Mouse (Mus musculus): ENCODE data around the gene Itpr2. TPM values are rescaled to one million over a fixed set of nuclear protein-coding genes. Genes with fewer than 3 reads are reported as not detected.
A peak's percentile ranks its signal among the peaks of the same experiment; 100 is the strongest.

The Itpr2 gene
- polyA plus RNA-seq, 1 experiment from 2014 or later = 31.2 TPM

GRCm38 (mm10) chr6:146488749-146489148 is 13.3 kb downstream of the Itpr2 start:
- Histone ChIP-seq H3K27ac (replicated peaks) (no peak overlapping the region), H3K4me2 (no peak overlapping the region), H3K9ac (no peak overlapping the region), H3K4me1 (peaks cover 37% of the 10 kb centered on the region), H3K27me3 (replicated peaks) (no peaks in the 10 kb centered on the region), H3K9me3 (no peaks in the 10 kb centered on the region), H3K4me3 (no peak overlapping the region), H3K36me3 (peaks cover 4% of the 10 kb centered on the region; the same call in 1 of the 2 replicates)
- WGBS = 64% methylated on average over 3 of the region's 3 CpGs
- ATAC-seq (ENCODE audit: extremely low read depth, insufficient number of reproducible peaks, low FRiP score, low TSS enrichment) = no peak

GRCm38 (mm10) chr6:146487079-146487478 is 14.9 kb downstream of the Itpr2 start:
- peaks cover 4% of the 10 kb centered on the region; the same call in 1 of the 2 replicates for H3K36me3 ChIP-seq
- no peak for ATAC-seq (ENCODE audit: extremely low read depth, insufficient number of reproducible peaks, low FRiP score, low TSS enrichment)
- peaks cover 52% of the 10 kb centered on the region for H3K4me1 ChIP-seq
- H3K9me3 ChIP-seq = no peaks in the 10 kb centered on the region
- H3K4me3 ChIP-seq = no peak overlapping the region
- WGBS = 44% methylated on average over 9 of the region's 9 CpGs
- H3K27ac ChIP-seq (replicated peaks) = peak overlapping the region; percentile 16; the same call in 1 of the 2 replicates
- H3K4me2 ChIP-seq = no peak overlapping the region; the same call in 1 of the 2 replicates
- H3K27me3 ChIP-seq (replicated peaks) = no peaks in the 10 kb centered on the region
- H3K9ac ChIP-seq = no peak overlapping the region

DNA sequence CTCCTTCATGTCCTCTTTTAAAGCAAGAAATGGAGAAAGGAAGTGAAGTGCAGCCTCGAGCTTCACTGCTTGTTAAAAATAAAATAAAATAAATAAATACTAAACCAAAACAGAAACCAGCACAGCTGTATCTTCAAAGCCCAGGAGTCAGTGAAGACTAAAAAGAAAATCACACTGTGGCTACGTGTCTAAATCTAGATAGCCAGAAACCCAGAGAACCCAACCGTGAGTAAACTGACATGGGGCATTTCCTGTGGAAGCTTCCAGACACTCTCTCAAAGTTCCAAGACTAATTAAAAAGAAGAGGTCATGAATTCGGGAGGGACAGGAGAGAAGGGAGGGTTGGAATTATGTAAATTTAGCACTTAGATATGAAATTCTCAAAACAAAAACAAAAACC is 15.9 kb downstream of the Itpr2 start:
- Histone ChIP-seq H3K27ac (replicated peaks) (no peak overlapping the region), H3K36me3 (peaks cover 4% of the 10 kb centered on the region; the same call in 1 of the 2 replicates), H3K9me3 (no peaks in the 10 kb centered on the region), H3K27me3 (replicated peaks) (no peaks in the 10 kb centered on the region), H3K9ac (no peak overlapping the region), H3K4me3 (no peak overlapping the region), H3K4me1 (peaks cover 55% of the 10 kb centered on the region), H3K4me2 (no peak overlapping the region)
- 36% methylated on average over 4 of the region's 4 CpGs for WGBS
- no peak for ATAC-seq (ENCODE audit: extremely low read depth, insufficient number of reproducible peaks, low FRiP score, low TSS enrichment)

GRCm38 (mm10) chr6:146481441-146481840 is 20.6 kb downstream of the Itpr2 start:
- ATAC-seq (ENCODE audit: extremely low read depth, insufficient number of reproducible peaks, low FRiP score, low TSS enrichment) = no peak
- H3K4me1 ChIP-seq = peaks cover 69% of the 10 kb centered on the region
- 0 out of 2 replicates have a peak overlapping the region, but pooled peaks have one; percentile 11 for H3K4me2 ChIP-seq
- no peaks in the 10 kb centered on the region for H3K36me3 ChIP-seq
- no peak overlapping the region for H3K4me3 ChIP-seq
- no peaks in the 10 kb centered on the region for H3K27me3 ChIP-seq (replicated peaks)
- H3K27ac ChIP-seq (replicated peaks) = peak overlapping the region; percentile 31; the same call in 1 of the 2 replicates
- 61% methylated on average over 6 of the region's 6 CpGs for WGBS
- no peak overlapping the region for H3K9ac ChIP-seq
- no peaks in the 10 kb centered on the region for H3K9me3 ChIP-seq

- Histone ChIP-seq H3K4me2 (0 out of 2 replicates have a peak overlapping the region, but pooled peaks have one; percentile 11), H3K27me3 (replicated peaks) (no peaks in the 10 kb centered on the region), H3K4me3 (no peak overlapping the region), H3K27ac (replicated peaks) (peak overlapping the region; percentile 31; the same call in 1 of the 2 replicates), H3K4me1 (peaks cover 64% of the 10 kb centered on the region), H3K9me3 (no peaks in the 10 kb centered on the region), H3K9ac (no peak overlapping the region), H3K36me3 (0 out of 2 replicates have a peak, but pooled peaks cover 3% of the 10 kb centered on the region)
- no peak for ATAC-seq (ENCODE audit: extremely low read depth, insufficient number of reproducible peaks, low FRiP score, low TSS enrichment)
- WGBS = 62% methylated on average over 3 of the region's 3 CpGs
Measured at GRCm38 (mm10) chr6:146480925-146481324, 21.1 kb downstream of the Itpr2 start.

- H3K9me3 ChIP-seq = no peaks in the 10 kb centered on the region
- H3K27ac ChIP-seq (replicated peaks) = no peak overlapping the region
- no peak overlapping the region for H3K4me2 ChIP-seq
- H3K4me1 ChIP-seq = peaks cover 63% of the 10 kb centered on the region
- H3K27me3 ChIP-seq (replicated peaks) = no peaks in the 10 kb centered on the region
- H3K4me3 ChIP-seq = no peak overlapping the region
- H3K36me3 ChIP-seq = 0 out of 2 replicates have a peak, but pooled peaks cover 4% of the 10 kb centered on the region
- no peak overlapping the region for H3K9ac ChIP-seq
- WGBS = 72% methylated on average over 5 of the region's 5 CpGs
- no peak for ATAC-seq (ENCODE audit: extremely low read depth, insufficient number of reproducible peaks, low FRiP score, low TSS enrichment)
Measured at GRCm38 (mm10) chr6:146478888-146479683, 22.9 kb downstream of the Itpr2 start.

DNA sequence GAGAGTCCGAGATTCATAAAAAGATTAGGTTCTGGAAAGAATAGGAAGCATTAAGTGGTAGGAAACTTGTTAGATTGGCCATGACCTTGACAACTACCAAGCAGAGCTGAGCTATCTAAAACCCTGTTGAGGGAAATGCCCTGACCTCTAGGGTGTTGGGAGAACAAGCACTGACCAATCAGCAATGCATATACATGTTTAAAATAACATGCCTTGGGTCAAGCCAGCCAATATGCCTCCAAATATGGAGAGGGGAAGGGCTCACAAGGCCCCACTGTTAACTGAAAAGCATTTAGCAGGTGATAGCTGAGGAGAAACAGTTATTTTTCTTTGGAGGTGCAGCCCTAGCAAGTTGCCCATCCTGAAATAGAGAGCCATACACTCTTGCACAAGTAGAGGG is 25.2 kb downstream of the Itpr2 start:
- no peaks in the 10 kb centered on the region for H3K9me3 ChIP-seq
- no peaks in the 10 kb centered on the region for H3K27me3 ChIP-seq (replicated peaks)
- H3K9ac ChIP-seq = no peak overlapping the region
- H3K27ac ChIP-seq (replicated peaks) = peak overlapping the region; percentile 59
- WGBS = 61% methylated on average over 1 of the region's 1 CpGs
- H3K4me2 ChIP-seq = no peak overlapping the region
- H3K4me3 ChIP-seq = no peak overlapping the region
- H3K36me3 ChIP-seq = peaks cover 7% of the 10 kb centered on the region; the same call in 1 of the 2 replicates
- no peak for ATAC-seq (ENCODE audit: extremely low read depth, insufficient number of reproducible peaks, low FRiP score, low TSS enrichment)
- peaks cover 54% of the 10 kb centered on the region for H3K4me1 ChIP-seq

- H3K27ac ChIP-seq (replicated peaks) = no peak overlapping the region
- WGBS = 77% methylated on average over 4 of the region's 4 CpGs
- H3K36me3 ChIP-seq = peaks cover 7% of the 10 kb centered on the region; the same call in 1 of the 2 replicates
- no peak overlapping the region for H3K4me3 ChIP-seq
- H3K9me3 ChIP-seq = no peaks in the 10 kb centered on the region
- no peaks in the 10 kb centered on the region for H3K27me3 ChIP-seq (replicated peaks)
- H3K4me2 ChIP-seq = no peak overlapping the region
- peaks cover 32% of the 10 kb centered on the region for H3K4me1 ChIP-seq
- ATAC-seq (ENCODE audit: extremely low read depth, insufficient number of reproducible peaks, low FRiP score, low TSS enrichment) = no peak
- no peak overlapping the region for H3K9ac ChIP-seq
Measured at GRCm38 (mm10) chr6:146474166-146474565, 27.9 kb downstream of the Itpr2 start.

DNA sequence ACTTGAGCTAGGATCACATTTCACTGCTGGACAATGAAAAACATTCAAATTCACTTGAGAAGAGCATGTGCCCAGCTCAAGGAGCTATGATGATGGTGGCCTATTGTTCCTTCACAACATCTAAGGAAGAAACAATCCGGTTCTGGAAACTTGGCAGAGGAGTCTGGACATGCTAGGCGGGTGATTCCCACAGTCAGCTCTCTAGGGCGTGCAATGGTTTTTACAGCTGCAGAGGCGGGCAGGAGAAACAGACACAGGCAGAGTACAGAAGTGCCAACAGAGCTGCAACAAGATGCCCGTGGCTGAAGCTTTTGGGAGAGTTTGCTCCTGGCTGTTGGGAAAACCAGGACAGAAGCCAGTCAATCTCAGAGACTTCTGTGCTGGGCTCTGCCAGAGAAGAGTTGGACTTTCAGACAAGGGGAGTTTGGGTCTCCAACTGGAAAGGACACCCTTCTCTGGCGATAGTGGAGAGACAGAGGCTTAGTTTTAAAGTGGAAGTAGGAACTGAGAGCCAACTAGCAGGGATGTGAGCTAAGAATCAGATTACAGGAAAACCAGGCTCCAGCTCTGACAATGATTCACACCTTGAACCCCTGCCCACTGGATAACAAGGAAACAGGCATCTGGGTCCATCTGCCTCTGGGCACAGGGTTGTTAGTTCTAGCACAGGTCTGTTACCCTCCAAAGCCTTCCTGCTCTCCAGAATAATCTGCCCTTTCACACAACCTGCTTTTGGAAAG is 28.6 kb downstream of the Itpr2 start:
- no peaks in the 10 kb centered on the region for H3K27me3 ChIP-seq (replicated peaks)
- no peak overlapping the region for H3K4me3 ChIP-seq
- no peak for ATAC-seq (ENCODE audit: extremely low read depth, insufficient number of reproducible peaks, low FRiP score, low TSS enrichment)
- WGBS = 62% methylated on average over 6 of the region's 6 CpGs
- no peaks in the 10 kb centered on the region for H3K9me3 ChIP-seq
- H3K36me3 ChIP-seq = peaks cover 7% of the 10 kb centered on the region; the same call in 1 of the 2 replicates
- 0 out of 2 replicates have a peak overlapping the region, but pooled peaks have one; percentile 0 for H3K9ac ChIP-seq
- H3K4me1 ChIP-seq = peaks cover 28% of the 10 kb centered on the region
- peak overlapping the region; percentile 49; the same call in 1 of the 2 replicates for H3K27ac ChIP-seq (replicated peaks)
- no peak overlapping the region for H3K4me2 ChIP-seq

DNA sequence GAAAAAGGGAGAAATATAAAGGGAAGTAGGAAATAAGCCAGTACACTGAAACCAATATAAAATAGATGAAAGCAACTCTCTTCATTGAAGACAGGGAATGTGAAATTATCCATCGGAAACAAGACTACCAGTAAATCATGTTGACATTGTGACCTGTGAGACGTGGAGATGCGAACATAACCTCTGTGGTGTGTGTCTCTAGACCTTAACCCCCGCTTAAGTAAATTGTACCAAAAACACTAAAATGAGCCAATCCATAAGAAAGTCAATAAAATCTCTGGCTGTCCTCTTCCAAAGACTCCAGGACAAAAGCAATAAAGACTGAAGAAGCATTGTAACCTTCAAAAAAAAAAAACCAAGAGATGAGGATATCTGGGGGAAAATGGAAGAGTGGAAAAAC is 31.6 kb downstream of the Itpr2 start:
- Histone ChIP-seq H3K4me1 (peaks cover 18% of the 10 kb centered on the region; the same call in 1 of the 2 replicates), H3K27ac (replicated peaks) (no peak overlapping the region), H3K27me3 (replicated peaks) (no peaks in the 10 kb centered on the region), H3K4me2 (no peak overlapping the region), H3K36me3 (peaks cover 30% of the 10 kb centered on the region), H3K9me3 (no peaks in the 10 kb centered on the region), H3K4me3 (no peak overlapping the region), H3K9ac (no peak overlapping the region)
- ATAC-seq (ENCODE audit: extremely low read depth, insufficient number of reproducible peaks, low FRiP score, low TSS enrichment) = no peak
- WGBS = 90% methylated on average over 4 of the region's 4 CpGs

GRCm38 (mm10) chr6:146469936-146470335 is 32.1 kb downstream of the Itpr2 start:
- WGBS = 79% methylated on average over 2 of the region's 2 CpGs
- Histone ChIP-seq H3K4me3 (no peak overlapping the region), H3K9me3 (no peaks in the 10 kb centered on the region), H3K27ac (replicated peaks) (no peak overlapping the region), H3K27me3 (replicated peaks) (no peaks in the 10 kb centered on the region), H3K9ac (no peak overlapping the region), H3K36me3 (peaks cover 32% of the 10 kb centered on the region), H3K4me2 (no peak overlapping the region), H3K4me1 (peaks cover 18% of the 10 kb centered on the region; the same call in 1 of the 2 replicates)
- ATAC-seq (ENCODE audit: extremely low read depth, insufficient number of reproducible peaks, low FRiP score, low TSS enrichment) = no peak
